Mouse (Mus musculus) right cerebral cortex, postnatal 14 days (tissue): Measurements from ENCODE around the gene Gjb4.

Experiments
- DNase-seq: peaks from one replicate; pipeline ENCODE4 v3.0.0; 2022

The Gjb4 gene

DNA sequence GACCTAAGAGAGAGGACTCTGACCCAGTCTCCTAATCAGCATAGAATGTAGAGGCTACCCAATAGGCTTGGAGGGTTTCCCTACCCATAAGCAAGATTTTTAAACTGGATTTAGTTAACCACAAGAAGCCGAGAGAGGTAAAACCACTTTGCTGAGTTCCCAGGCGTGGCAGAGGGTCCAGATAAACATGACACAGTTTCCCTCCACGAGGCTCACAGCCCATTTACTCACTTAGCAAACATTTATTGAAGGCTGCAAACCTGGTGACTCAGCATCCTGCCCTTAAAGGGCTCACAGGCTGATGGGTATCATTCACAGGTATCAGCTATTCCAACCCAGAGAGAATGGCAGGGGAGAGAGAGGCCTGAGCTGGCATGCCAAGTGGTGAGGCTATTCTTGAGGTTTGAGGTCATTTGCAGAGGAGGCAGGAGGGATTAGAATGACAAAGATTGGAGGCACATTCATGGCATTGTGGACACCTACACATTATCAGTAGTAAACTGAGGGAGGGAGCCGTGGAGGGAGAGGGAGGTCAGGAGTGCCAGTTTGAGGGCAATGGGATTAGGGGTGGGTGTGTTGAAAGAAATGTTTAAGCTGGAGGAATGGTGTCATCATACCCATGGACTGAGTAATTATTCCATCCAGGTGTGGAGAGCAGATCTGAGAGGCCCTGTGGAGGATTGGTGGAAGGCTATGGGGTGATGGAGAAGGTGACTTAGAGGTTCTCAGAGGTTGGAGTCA lies 4.2 kb downstream of the Gjb4 start:
- no peak for DNase-seq

DNA sequence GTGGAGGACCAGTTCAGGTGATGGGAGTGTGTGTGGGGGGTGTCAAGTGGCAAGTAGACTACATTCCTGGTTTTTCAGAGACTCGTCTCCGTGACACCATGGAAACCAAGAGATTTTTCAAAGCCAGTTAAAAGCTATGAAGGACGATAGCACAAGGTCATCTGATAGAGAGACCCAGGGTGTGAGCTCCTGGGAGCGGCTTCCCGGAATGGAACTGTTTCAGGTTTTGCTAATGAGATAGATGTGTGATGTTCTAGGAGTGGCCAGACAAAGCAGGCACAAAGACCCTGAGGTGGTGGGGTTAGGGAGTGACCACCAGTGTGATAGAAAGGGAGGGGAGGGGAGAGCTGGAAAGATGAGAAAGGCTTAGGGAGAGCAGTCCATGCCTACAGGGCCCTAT lies 8.9 kb downstream of the Gjb4 start:
- DNase-seq: no peak

DNA sequence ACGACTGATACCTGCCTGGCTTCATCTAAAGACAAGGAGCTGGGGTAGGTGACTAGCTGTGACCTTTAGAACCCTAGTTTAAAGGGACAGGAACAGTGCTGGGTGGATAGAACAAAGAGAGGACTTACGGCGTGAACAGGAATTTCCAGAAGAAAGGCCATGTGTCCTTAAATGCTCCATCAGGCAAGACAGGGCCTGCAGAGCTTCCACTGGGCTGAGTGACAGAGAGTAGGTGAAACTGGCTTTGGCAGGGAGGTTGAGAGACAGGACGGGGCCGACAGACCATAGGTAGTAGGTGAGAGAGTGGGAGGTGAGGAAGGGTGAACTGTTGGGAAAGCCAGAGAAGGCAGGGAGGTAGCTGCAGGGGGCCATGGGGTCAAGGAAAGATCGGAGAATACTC lies 12.5 kb downstream of the Gjb4 start:
- no peak for DNase-seq

DNA sequence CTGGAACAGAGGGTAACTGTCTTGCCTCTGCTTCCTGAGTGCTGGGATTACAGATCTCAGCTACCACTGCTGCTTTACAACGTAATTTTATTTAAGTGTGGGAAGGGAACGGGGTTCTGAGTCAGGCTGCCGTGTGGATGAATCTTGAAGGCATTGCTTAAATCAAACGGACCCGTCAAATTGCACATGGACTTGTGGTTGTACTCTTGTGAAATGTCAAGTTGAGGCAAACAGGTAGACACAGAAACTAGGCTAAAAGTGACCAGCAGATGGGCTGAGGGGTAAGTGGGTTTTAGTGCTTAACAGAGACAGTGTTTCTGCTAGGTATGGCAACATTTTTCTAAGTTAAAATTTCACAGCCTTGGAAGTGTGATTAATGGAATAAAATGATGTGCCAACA lies 16.2 kb downstream of the Gjb4 start:
- no peak for DNase-seq

DNA sequence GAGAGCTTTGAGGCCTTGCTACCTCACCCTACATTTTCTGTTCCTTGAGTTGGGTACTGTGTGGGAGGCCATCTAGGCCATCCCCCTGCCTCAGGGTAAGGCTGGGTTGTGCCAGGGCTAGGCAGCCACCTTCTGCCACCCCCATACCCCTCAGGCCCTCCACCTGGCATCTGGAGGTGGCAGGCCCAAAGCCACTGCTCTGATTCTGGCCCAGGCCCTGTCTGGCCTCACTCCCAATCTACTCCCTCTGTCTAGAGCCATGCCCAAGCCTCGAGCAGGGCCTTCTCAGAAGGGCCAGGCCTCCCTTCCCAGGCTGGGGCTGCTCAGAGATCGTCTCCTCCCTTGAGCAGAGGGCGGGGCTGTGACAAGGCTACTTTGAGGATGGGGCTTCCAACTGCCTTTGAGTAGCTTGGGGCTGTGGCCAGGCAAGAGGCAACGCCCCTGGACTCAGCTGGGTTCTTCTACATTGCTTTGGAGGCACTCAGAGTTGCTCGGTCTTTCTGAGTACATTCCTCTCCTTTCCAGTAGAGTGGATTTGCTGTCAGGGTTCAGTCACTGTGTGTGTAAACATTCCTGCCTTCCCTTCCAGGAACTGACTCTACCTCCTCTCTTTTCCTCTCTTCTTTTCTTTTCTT lies 18.9 kb downstream of the Gjb4 start:
- no peak for DNase-seq

DNA sequence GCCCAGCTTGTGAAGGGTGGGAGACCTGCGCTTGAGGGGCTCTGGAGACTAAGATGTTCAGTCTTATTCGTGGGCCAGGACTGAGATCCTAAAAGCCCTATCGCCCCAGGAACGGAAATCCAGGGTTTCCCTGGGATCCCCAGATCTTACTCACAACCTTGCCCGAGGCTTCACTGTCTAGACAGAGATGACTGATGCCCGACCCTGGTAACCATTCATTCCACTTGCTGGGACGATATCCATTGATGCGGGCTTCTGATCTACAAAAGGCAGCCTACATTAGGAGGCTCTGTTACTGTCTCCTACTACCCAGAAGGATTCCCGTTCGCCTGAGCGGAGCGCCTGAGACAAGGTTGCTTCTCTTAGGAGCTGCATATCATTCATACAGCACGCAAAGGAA lies 22.7 kb downstream of the Gjb4 start:
- no peak for DNase-seq

DNA sequence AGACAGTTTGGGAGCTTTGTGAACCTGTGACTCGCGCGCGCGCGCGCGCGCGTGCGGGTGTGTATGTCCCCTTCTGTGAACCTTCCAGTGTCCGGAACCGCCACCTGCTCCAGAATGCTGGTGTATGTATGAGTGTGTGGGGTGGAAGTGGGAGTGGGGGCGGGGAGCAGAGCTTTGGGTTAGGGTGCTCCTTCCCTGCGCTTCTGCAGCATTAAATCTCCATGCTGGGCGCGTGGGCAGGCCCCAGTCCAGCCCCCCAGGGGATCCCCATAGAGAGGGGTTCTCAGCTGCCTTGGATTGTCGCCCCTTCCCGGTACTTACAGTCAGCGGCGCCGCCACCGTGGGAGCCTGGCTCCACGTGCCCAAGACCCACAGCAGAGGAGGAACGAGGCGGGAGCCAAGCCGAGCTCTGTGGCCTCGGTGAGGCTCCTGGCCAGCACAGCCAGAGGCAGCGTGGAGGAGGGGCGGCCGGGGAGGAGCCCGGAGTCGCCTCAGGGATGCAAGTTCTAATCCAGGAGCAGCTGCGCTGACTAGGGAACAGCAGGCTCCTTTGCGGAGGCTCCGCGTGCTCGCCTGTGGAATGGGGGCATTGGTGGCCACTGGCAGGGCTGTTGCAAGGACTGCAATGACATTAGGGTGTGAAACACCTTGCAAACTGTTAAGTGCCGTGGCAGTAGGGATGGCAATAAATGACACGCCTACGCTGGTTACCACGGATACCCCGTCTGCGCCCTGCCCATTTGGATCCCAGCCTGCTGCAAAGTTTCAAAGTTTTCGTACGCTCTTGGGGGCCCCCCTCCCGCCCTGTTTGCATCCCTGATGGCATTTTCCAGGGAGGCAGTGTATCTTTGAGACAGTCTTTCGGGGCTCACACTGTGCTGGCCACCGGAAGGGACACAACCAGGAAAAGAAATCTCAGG lies 23.4 kb downstream of the Gjb4 start, which contains the start of gene Gjb3:
TSS of gene Gjb3 (minus strand) at position 664 of the 920 bp plus-strand sequence.
- no peak for DNase-seq

DNA sequence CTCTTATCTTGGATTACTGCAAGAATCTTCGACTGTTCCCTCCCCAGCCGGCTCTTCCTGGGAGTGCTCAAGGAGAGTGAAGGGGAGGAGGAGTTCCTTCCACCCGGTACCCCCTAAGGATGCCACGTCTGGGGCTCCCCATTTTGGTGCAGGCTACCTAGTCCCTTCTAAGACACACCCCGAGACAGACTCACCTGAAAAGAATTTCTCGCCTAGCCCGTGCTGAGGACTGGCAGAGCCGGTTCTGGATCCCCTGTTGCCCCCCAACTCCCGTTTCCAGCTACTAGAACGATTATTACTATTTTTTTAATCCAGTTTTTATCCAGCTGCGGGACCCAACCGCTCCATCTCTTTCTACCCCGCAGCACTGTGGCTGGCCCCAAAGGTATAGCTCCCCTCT lies 24.1 kb downstream of the Gjb4 start:
- no peak for DNase-seq

DNA sequence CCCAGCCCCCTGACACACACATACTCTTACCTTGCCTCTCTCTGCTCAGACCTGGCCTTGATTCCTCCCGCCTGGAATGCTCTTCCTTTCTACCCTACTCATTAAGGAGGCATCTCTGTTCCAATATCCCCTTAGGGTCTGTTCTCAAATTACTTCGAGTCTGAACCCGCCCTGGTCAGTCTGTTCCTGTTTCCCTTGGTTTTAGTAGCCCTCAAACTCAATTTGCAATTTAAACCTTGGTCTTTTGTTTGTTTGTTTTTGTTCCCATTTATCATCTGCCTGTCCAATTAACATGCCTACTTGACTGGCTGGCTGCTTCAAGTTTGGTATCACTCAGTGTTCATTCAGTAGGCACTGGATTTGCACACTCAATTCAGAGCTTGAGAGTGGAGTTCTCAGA lies 24.8 kb downstream of the Gjb4 start:
- no peak for DNase-seq

DNA sequence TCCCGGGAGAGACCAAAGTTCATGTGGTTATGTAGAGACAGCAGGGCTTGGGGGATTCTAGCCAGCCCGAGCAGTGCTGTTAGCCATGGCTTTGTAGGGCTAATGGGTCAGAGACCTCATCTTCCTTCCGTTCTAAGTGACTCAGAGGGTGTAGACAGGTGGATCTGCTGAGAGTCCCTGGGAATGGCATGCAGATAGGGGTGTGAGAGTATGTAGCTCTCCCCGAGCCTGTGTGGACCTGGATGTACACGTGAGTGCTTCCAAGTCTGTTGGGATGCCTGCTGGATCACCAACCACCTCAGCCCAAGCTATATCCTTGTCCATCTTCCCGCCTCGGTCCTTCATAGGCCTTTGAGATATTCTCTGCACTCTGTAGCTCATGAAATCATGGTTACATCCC lies 25.5 kb downstream of the Gjb4 start:
- DNase-seq: no peak

DNA sequence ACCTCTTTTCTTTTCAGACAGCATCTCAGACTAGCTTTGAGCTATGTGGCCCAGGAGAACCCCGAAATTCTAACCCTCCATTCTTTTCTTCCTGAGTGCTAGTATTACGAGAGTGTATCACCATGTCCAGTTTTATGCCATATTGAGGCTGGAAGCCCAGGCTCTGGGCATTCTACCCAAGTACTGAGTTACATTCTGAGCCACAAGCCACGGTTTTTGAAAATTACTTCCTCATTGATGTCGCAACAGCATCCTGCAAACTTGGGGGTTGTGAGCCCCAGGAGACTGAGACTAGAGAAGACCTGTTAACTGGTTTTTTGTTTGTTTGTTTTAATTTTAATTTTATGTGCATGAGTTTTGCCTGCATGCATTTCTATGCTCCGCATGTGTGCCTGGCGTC lies 26.1 kb downstream of the Gjb4 start:
- no peak for DNase-seq

DNA sequence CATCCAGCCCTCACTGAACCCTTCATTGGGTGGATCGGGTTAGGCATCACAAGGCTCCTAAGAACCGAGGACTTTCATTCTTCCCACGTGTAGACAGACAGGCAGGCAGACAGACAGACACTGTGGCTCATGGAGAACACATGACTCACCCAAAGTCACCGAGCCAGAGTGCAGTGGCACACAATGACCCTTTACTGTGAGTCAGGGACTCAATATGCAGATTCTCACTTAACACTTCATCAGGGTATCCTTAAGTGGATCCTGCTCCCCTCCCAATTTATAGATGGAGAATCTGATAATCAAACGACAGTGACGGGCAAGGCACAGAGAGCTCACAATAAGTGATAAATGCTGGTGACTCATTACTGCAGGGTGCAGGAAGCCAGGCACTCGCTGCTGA lies 26.6 kb downstream of the Gjb4 start:
- DNase-seq: no peak

DNA sequence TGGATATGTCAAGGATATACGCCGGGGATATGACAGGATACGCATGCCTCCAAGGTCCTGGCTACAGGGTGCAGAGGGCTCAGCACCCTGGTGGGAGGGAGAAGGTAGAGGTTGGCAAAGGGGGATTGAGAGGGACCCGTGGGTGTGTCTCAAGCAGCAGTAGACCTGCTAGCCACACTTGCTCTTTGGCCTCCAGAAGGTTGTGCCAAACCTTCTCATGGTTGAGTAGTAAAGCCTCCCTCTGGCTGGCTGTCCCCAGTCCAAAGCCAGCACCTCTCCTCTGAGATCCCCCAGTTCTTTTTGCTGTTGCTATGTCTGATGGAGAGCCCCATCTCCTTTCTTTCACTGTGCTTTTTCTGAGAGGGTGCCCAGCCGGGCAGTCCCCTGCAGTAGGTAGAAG lies 28.6 kb downstream of the Gjb4 start:
- DNase-seq: no peak

DNA sequence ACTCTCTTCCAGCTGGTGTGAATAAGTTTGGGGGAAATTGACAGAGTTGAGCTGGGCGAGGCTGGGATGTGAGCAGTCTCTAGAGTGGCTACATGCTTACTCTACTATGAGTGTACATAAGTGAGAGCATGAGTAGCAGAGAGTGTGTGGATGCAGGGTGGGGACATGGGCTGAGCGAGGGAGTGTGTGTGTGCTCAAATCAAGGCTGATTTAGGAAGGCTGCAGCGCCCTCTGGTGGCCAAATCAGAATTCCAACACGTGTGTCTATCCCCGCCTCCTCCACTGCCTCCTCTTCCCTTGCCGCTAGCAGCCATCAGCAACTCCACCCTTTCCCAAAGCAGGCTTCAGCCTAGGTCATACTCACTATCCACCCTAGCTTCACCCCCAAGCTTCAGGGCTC lies 29.1 kb downstream of the Gjb4 start:
- DNase-seq: peak; percentile 93

DNA sequence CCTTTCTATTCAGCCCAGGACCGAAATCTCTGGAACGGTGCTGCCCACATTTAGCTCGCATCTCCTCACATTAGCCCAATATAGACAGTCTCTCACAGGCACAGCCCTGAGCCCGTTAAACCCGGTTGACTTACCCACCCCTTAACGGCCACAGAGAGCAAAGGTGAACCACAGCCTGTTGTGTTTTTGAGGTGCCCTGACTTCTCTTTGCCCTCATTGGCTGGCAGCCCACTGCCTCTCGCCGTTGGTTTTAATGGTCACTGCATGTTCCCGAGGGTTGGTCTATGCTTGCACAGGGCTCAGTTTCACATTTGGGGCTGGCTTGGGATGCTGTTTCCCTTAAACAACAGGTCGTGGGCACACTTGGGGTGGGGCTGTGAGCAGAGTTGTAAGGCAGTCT lies 29.6 kb downstream of the Gjb4 start:
- DNase-seq: no peak

DNA sequence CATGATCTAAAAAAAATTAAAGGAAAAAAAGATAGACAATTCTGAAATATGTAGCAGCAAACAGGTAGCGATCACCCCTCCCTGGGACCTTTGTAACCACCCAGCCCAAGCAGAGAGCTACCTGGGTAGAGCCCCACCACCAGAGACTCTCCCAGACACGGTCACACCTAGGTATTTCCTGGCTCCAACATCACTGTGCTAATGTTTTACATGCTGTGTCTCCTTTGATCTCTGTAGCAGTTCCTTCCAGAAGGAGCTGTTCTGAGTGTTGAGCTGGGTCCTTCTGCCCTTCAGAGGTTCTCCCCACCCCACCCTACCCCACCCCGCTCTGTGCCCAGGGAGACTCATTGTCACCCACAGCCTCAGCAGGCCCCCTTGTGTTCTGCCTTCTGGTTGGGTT lies 30.2 kb downstream of the Gjb4 start:
- no peak for DNase-seq

DNA sequence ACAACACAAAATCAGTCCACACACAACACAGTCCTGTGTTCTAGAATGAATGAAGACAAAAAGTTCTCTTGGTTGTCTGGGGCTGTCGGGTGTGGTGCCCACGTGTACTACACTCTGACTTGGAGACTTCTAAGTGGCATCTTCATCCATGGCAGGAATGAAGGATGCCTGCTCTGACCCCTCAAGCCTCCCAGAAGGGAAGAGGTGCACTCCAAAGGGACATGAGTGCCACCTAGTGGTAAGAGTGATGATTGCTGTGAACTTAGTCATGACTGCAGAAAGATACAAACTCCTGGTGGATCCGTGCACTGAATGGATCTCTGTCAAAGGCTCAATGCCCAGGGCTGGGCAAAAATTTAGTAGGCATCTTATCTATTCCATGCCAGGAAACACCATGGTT lies 34.3 kb downstream of the Gjb4 start:
- peak; percentile 68 for DNase-seq

DNA sequence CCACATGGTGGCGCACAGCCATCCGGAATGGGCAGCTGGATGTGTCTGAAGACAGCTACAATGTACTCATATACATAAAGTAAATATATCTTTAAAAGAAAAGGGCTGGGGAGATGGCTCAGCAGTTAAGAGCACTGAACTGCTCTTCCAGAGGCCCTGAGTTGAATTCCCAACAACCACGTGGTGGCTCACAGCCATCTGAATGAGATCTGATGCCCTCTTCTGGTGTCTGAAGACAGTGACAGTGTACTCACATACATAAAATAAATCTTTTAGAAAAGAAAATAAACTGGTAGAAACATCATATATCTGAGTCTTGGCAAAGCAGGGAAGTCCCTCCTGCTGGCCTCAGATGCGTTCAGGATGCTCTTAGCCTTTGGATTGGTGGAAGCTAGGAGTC lies 36.7 kb downstream of the Gjb4 start:
- DNase-seq: no peak

DNA sequence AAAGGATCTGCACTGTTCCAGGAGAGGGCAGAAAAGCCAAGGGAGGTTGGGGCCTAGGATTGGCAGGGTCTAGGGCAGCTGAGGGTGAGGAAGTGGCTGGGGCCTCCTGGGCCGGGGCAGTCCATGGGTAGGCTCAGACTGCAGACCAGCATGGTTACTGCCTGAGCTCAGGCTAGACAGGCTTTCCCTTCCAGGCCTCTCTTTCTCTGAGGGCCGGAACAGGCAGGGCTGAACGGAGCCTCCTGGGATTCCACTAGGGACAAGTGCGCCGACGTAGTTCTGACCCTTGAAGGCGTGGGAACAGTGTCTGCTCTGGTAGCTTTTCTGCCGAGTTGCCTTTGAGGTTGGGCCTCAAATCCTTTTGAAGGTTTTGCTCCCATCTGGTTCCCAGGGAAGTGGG lies 38.1 kb downstream of the Gjb4 start:
- DNase-seq: no peak

DNA sequence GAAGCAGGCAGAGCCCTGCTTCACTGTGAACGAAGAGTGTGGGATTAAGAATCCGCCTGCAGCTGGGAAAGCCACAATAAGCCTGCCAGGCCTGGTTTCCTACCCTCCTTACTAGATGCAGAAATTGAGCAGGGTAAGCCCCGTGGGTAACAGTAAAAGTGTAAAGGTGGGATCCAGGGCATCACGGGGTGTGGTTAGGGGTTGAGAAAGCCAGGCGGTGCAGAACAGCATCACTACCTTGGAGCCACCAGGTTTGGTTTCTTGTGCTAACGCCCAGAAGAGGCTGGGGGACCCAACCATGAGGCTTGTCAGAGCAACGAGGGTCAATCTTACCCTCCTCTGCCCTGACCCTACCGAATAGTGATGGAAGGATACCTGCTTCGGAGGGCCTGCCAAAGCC lies 39.3 kb downstream of the Gjb4 start:
- no peak for DNase-seq

DNA sequence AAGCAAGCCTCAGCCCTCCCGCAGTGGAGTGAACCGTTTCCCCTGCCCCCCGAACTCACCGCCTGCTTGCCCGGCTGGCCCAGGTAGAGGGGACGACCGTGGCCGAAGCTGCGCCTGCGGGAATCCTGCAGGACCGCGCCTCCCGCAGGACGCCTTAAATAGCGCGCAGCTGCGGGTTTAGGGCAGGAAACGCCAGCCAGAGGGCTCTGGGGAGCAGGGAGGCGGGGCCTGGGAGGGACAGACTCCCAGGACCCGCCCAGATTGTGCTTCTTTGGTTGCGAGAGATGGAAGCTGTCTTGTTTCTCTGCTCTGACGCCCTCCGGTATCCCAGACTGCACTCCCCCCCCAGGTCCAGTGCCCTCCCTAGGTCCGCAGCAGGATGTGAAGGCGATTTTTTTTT lies 40.0 kb downstream of the Gjb4 start, which contains the start of gene Gja4:
TSS of gene Gja4 (minus strand) at position 179 of the 400 bp plus-strand sequence.
- DNase-seq: peak; percentile 67

DNA sequence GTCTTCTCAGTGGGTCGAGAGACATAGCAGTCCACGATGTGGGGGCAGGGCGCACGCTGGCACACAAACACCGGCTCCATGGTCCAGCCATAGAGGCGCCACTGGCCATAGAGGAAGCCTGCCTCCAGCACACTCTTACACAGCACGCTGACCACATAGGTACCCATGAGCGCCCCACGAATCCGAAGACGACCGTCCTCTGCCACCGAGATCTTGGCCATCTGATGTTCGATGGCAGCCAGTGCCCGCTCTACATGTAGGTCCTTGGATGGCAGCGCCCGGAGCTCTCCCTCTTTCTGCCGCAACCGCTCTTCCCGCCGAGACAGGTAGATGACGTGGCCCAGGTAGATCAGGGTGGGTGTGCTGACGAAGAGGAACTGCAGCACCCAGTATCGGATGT lies 41.5 kb downstream of the Gjb4 start:
- no peak for DNase-seq

DNA sequence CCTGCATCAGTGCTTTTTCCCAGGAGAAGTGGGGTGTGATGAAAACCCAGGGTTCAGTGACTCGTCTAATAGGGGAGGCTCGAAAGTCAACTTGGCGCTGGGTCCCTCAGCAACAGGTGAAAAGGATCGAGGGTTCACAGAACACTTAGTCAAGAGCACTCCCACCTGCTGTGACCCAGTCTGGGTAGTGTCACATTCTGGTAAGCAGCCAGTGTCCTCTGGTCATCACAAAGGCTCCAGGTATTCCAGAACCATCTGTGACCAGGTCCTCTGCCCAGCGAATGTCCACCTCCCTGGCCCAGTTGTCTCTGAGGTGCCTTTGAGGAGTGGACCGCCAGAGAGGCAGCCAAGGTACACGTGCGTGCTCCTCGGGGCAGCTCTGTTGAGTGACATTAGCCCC lies 42.3 kb downstream of the Gjb4 start:
- DNase-seq: no peak

DNA sequence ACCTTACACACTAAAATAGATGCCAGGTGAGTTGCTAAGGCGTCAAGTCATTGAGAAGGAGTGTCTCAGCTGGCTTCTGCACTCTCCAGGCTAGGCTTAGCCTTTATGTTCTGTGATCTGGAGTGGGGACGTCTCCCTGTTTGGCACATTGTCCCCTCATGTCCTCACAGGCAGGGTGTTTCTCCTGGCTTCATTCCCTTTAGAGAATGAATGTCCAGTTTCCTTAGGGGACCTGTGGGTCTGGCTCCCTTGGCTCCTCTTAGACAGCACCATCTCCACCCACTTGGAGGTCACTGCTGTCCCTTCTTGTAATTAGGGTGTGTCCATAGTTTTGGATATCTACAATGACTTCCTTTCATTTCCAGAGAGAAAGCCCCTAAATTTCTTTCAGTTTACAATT lies 47.0 kb downstream of the Gjb4 start:
- DNase-seq: no peak
